Mouse (Mus musculus) skeletal muscle tissue, adult 2 months (tissue): ENCODE results near the gene Ccdc115.

Experiments
- DNase-seq: peaks from one replicate; pipeline ENCODE4 v3.0.0-alpha.2; 2012; ENCODE audit warnings: low read depth, low spot score

Ccdc115 gene

GRCm38 (mm10) chr1:34439215-34439960 lies at the start of gene Ccdc115, which contains the start of gene Imp4:
TSS of gene Ccdc115 (minus strand) at chr1:34439672.
TSS of gene Imp4 (plus strand) at chr1:34439851.
- peak; percentile 97 for DNase-seq

GRCm38 (mm10) chr1:34487383-34487782 lies 47.9 kb upstream of the Ccdc115 start:
- no peak for DNase-seq

GRCm38 (mm10) chr1:34485461-34486188 lies 46.2 kb upstream of the Ccdc115 start:
- no peak for DNase-seq

- no peak for DNase-seq
These were observed 45.0 kb upstream of the Ccdc115 start for GRCm38 (mm10) chr1:34484470-34484869.

GRCm38 (mm10) chr1:34481920-34482669 lies 42.6 kb upstream of the Ccdc115 start:
- DNase-seq = no peak

GRCm38 (mm10) chr1:34480801-34481200 lies 41.3 kb upstream of the Ccdc115 start:
- DNase-seq = no peak

- no peak for DNase-seq
These were observed 39.6 kb upstream of the Ccdc115 start for GRCm38 (mm10) chr1:34478891-34479655.

GRCm38 (mm10) chr1:34472427-34473300 lies 33.2 kb upstream of the Ccdc115 start:
- DNase-seq = no peak

- DNase-seq = no peak
These were observed 30.3 kb upstream of the Ccdc115 start for GRCm38 (mm10) chr1:34469801-34470200.

GRCm38 (mm10) chr1:34468500-34468899 lies 29.0 kb upstream of the Ccdc115 start:
- no peak for DNase-seq

- no peak for DNase-seq
These were observed 28.6 kb upstream of the Ccdc115 start for GRCm38 (mm10) chr1:34468051-34468450.

GRCm38 (mm10) chr1:34465445-34465844 lies 26.0 kb upstream of the Ccdc115 start:
- no peak for DNase-seq

GRCm38 (mm10) chr1:34464310-34464817 lies 24.9 kb upstream of the Ccdc115 start:
- DNase-seq = peak; percentile 27

GRCm38 (mm10) chr1:34462766-34463165 lies 23.3 kb upstream of the Ccdc115 start:
- peak; percentile 44 for DNase-seq

- DNase-seq = no peak
These were observed 20.6 kb upstream of the Ccdc115 start for GRCm38 (mm10) chr1:34460061-34460441.

- peak; percentile 80 for DNase-seq
These were observed 20.0 kb upstream of the Ccdc115 start, which contains the start of gene Ptpn18 for GRCm38 (mm10) chr1:34459284-34460060. TSS of gene Ptpn18 (plus strand) at chr1:34459762.

- DNase-seq = no peak
These were observed 19.0 kb upstream of the Ccdc115 start for GRCm38 (mm10) chr1:34458431-34458830.

- no peak for DNase-seq
These were observed 3.7 kb upstream of the Ccdc115 start for GRCm38 (mm10) chr1:34443124-34443523.

GRCm38 (mm10) chr1:34439961-34440630 lies 624 bp upstream of the Ccdc115 start:
- DNase-seq = no peak
